Mouse (Mus musculus) midbrain, embryonic 15.5 days (tissue): ENCODE results near the gene Add1. TPM values are rescaled to one million over a fixed set of nuclear protein-coding genes. Genes with fewer than 3 reads are reported as not detected.

Experiments used
- ATAC-seq: fragments of 200-750 bp; cut with Nextera tagmentation; replicated peaks from 2 replicates; pipeline ENCODE4 v1.8.0; 2017; ENCODE audit warnings: moderate TSS enrichment
- H3K27ac ChIP-seq: fragments of 300-500 bp; sonication (generic); 2 replicates; pipeline ENCODE4 v1.5.1; 2015; ENCODE audit warnings: mild to moderate bottlenecking, inconsistent platforms
- H3K27me3 ChIP-seq: fragments of 300-500 bp; sonication (generic); replicated peaks from 2 replicates; pipeline ENCODE4 v1.6.1; 2015; ENCODE audit warnings: inconsistent platforms
- H3K36me3 ChIP-seq: fragments of 300-500 bp; sonication (generic); replicated peaks from 2 replicates; pipeline ENCODE4 v1.6.1; 2015; ENCODE audit warnings: inconsistent platforms
- H3K4me1 ChIP-seq: fragments of 300-500 bp; sonication (generic); 2 replicates; pipeline ENCODE4 v1.6.1; 2015; ENCODE audit warnings: inconsistent platforms
- H3K4me2 ChIP-seq: fragments of 300-500 bp; sonication (generic); 2 replicates; pipeline ENCODE4 v1.6.1; 2015; ENCODE audit warnings: inconsistent platforms, mild to moderate bottlenecking, moderate library complexity
- H3K4me3 ChIP-seq: fragments of 300-500 bp; sonication (generic); 2 replicates; pipeline ENCODE4 v1.5.1; 2015; ENCODE audit warnings: mild to moderate bottlenecking, inconsistent platforms
- H3K9ac ChIP-seq: fragments of 300-500 bp; sonication (generic); 2 replicates; pipeline ENCODE4 v1.6.1; 2015; ENCODE audit warnings: mild to moderate bottlenecking, inconsistent platforms
- H3K9me3 ChIP-seq: fragments of 300-500 bp; sonication (generic); 2 replicates; pipeline ENCODE4 v1.6.1; 2016; ENCODE audit warnings: inconsistent platforms
- WGBS: fragments of 180-500 bp; shearing (Covaris S2); methylation state at CpG from one replicate; pipeline ENCODE4 v1.1.7; 2015; ENCODE audit warnings: mixed read lengths; 5-methylcytosine and 5-hydroxymethylcytosine counted together
- microRNA-seq: library from miRNA; unstranded; fragments of <30 nt; microRNA quantifications from one replicate; pipeline ENCODE4, GENCODE M21; 2016
- polyA plus RNA-seq: library from polyadenylated mRNA; unstranded; fragments of >200 nt; fragmentation: Nextera tagmentation; extraction: Ambion mirVana; gene quantifications from 2 replicates; pipeline ENCODE4 v1.2.1, GENCODE M21; 2015

Add1 gene
- polyA plus RNA-seq, 1 experiment from 2014 or later, result 221 TPM

DNA sequence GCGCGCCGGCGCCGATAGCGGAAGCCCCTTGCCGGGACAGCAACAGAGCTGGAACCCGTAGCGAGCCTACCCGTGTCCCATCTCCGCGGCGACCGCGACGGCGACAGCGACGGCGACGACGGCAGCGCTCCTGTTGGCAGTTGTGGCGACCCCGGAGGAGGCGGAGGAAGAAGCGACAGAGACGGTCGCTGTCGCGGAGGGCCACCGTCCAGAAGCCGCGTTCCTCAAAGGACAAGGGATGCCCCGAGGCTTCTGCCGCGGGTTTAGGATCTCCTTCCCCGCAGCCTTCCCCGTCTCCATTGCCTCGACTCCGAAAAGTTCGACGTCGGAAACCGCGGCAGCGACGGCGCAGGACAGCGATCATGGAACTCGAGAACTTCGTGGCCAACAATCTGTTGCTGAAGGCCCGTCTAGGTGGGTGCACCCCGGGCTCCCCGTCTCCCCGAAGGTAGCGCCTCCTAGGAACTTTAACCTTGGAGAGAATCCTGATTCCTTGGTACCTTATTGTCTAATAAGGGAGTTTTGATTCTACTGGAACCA lies 87.2 kb downstream of the Add1 start:
- ATAC-seq, result no peak; the same call in none of the 2 replicates
- Histone ChIP-seq H3K27me3 (no peaks in the 10 kb centered on the region), H3K36me3 (peaks cover 3% of the 10 kb centered on the region), H3K4me2 (peak overlapping the region; percentile 66), H3K9me3 (no peaks in the 10 kb centered on the region), H3K4me3 (peak overlapping the region; percentile 63), H3K27ac (peak overlapping the region; percentile 85), H3K4me1 (peaks cover 15% of the 10 kb centered on the region), H3K9ac (peak overlapping the region; percentile 57)
- under 1% methylated on average over 57 of the region's 57 CpGs for WGBS

DNA sequence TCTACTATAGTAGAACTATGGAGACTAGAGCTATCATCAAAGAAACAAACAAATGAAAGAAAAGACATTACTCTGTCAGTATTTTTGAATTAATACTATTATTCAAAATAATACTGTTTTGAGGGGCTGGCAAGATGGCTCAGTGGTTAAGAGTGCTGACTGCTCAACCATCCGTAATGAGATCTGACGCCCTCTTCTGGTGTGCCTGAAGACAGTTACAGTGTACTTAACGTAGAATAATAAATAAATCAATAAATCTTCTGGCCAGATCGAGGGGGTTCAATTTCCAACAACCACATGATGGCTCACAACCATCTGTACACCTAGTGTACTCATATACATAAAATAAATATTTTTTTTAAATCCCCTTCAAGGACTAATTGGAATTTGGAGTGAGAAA lies 88.4 kb downstream of the Add1 start:
- no peak for ATAC-seq
- Histone ChIP-seq H3K4me2 (no peak overlapping the region), H3K36me3 (no peaks in the 10 kb centered on the region), H3K4me1 (peaks cover 15% of the 10 kb centered on the region), H3K4me3 (no peak overlapping the region), H3K27me3 (no peaks in the 10 kb centered on the region), H3K9ac (no peak overlapping the region), H3K9me3 (no peaks in the 10 kb centered on the region), H3K27ac (no peak overlapping the region)
- WGBS, result 87% methylated on average over 4 of the region's 4 CpGs

DNA sequence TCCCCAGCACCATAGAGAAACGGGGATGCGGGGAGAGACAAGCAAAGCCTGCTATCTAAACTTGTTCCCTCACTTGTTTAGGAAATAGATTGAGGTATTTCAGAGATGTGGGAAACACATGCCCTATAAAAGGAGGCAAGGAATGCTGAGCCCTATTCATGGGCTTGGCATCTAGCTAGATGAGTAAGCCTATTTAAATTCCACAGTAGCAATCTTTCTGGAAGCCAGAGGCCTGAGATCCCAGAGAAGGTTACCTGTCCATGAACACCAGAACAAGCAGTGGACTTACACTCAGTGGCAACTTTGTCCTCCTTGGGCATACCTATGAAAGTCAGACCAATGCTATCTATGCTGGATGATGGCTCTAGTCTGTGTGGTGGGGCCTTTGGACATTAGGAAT lies 89.8 kb downstream of the Add1 start:
- 96% methylated on average over 2 of the region's 2 CpGs for WGBS
- ATAC-seq, result no peak
- Histone ChIP-seq H3K9me3 (no peaks in the 10 kb centered on the region), H3K4me2 (no peak overlapping the region), H3K9ac (no peak overlapping the region), H3K27me3 (no peaks in the 10 kb centered on the region), H3K4me1 (peaks cover 15% of the 10 kb centered on the region), H3K4me3 (no peak overlapping the region), H3K27ac (no peak overlapping the region), H3K36me3 (no peaks in the 10 kb centered on the region)

DNA sequence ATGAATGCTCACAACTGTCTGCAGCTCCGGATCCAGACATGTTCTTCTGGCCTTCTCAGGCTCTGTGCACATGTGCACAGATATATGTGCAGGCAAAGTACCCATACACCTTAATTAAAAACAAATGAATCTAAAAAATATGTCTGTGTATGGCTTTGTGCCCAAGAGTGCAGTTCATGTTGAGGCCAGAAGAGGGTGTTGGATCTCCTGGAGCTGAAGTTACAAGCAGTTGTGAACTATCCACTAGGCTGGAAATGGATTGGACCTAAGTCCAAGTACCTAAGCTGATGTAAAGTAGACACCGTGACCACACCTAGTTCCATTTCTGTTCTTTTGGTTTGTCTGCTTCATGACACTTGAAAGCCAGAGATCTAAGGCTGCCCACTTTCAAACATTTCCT lies 96.0 kb downstream of the Add1 start:
- H3K4me3 ChIP-seq, result no peak overlapping the region
- no peak for ATAC-seq
- 83% methylated on average over 2 of the region's 2 CpGs for WGBS
- no peaks in the 10 kb centered on the region for H3K27me3 ChIP-seq
- no peak overlapping the region for H3K9ac ChIP-seq
- no peaks in the 10 kb centered on the region for H3K4me1 ChIP-seq
- no peaks in the 10 kb centered on the region for H3K36me3 ChIP-seq
- no peak overlapping the region for H3K4me2 ChIP-seq
- no peaks in the 10 kb centered on the region for H3K9me3 ChIP-seq
- no peak overlapping the region for H3K27ac ChIP-seq

DNA sequence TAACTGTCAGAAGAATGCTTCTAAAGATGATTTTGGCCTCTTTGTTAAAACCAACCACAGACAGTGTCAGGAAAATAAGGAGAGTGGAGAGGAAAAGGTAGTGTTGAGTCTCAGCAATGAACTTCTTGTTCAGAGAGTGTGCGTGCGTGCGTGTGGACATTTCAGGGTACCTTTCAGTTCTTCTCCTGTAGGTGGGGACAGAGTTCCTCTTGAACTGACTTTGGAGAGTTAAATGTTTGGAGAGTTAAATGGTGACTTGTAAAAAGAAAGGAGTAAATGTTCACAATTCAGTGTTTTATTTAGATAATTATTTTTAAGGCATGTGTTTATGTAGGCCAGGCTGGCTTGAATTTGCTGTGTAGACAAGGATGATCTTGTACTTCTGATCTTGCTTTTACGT lies 96.8 kb downstream of the Add1 start:
- 81% methylated on average over 4 of the region's 4 CpGs for WGBS
- Histone ChIP-seq H3K4me1 (no peaks in the 10 kb centered on the region), H3K4me3 (no peak overlapping the region), H3K36me3 (no peaks in the 10 kb centered on the region), H3K27ac (no peak overlapping the region), H3K9me3 (no peaks in the 10 kb centered on the region), H3K4me2 (no peak overlapping the region), H3K27me3 (no peaks in the 10 kb centered on the region), H3K9ac (no peak overlapping the region)
- no peak for ATAC-seq

Small RNAs within 50 kb of the gene (microRNA-seq; reads per million reads assigned to microRNA genes)
- gene Mir7036b, result 0.74 reads per million

Other genes with a start within 250 kb of the Add1 start
- 130 and 132 TPM in 2 replicates for gene Rnf4, start 237.4 kb upstream of the Add1 start, polyA plus RNA-seq
- 17.6 and 19.4 TPM in 2 replicates for gene Fam193a, start 203.7 kb upstream of the Add1 start, polyA plus RNA-seq
- gene Tnip2, start 59.7 kb upstream of the Add1 start, polyA plus RNA-seq, result 10.9 and 13.0 TPM in 2 replicates
- gene Sh3bp2, start 47.8 kb upstream of the Add1 start, polyA plus RNA-seq, result 25.4 and 25.9 TPM in 2 replicates
- gene Mfsd10, start 63.5 kb downstream of the Add1 start, polyA plus RNA-seq, result 106 and 118 TPM in 2 replicates
- 20.2 and 21.1 TPM in 2 replicates for gene Nop14, start 86.5 kb downstream of the Add1 start, polyA plus RNA-seq
- 2.7 and 2.8 TPM in 2 replicates for gene Grk4, start 86.7 kb downstream of the Add1 start, polyA plus RNA-seq
- gene Htt, start 188.1 kb downstream of the Add1 start, polyA plus RNA-seq, result 15.8 and 17.1 TPM in 2 replicates